Mouse (Mus musculus): Measurements from ENCODE around the gene Hoxc8. TPM values are rescaled to one million over a fixed set of nuclear protein-coding genes. Genes with fewer than 3 reads are reported as not detected.

Hoxc8 gene
- total and polyA plus RNA-seq, 3 experiments, result 0.31 to 1.7 TPM; not detected in 1

- TF ChIP-seq GABPA (IDR thresholded peaks at IDR 0.05; ENCODE audit: low read depth, low read length), result no peak
- no peak for TF ChIP-seq ELF1 (IDR thresholded peaks at IDR 0.05; ENCODE audit: low read depth, low read length)
- TF ChIP-seq SIN3A (IDR thresholded peaks at IDR 0.05; ENCODE audit: low read length), result no peak
- Histone ChIP-seq H3K36me3 (ENCODE audit: control insufficient read depth in 1 of 2, insufficient read depth in 2 of 2, low read length in 2 of 2) (peaks cover 0 to 6% of the 10 kb centered on the region in 2 experiments; a peak in 2 of 4 replicates), H3K4me1 (ENCODE audit: control insufficient read depth in 1 of 2, insufficient read depth in 2 of 2, low read length in 2 of 2) (peaks cover 2 to 10% of the 10 kb centered on the region in 2 experiments; a peak in 3 of 4 replicates), H3K27me3 (ENCODE audit: control insufficient read depth in 1 of 2, insufficient read depth in 2 of 2, low read length in 2 of 2) (peaks cover 24 to 39% of the 10 kb centered on the region in 2 experiments), H3K27ac (ENCODE audit: control insufficient read depth, low read depth, low read length) (no peak overlapping the region), H3K4me3 (ENCODE audit: control insufficient read depth in 1 of 2, insufficient read depth in 1 of 2, low read depth in 2 of 2, low read length in 2 of 2) (no peak overlapping the region), H3K9ac (ENCODE audit: control insufficient read depth, low read depth, low read length, poor library complexity, severe bottlenecking) (no peak overlapping the region), H3K79me2 (ENCODE audit: control insufficient read depth, insufficient read depth, low read length, poor library complexity) (peaks cover 21% of the 10 kb centered on the region), H3K9me3 (replicated peaks; ENCODE audit: insufficient read depth, low read length) (no peaks in the 10 kb centered on the region)
- no peak for DNase-seq (ENCODE audit: low read depth, low spot score)
These were observed 26.5 kb upstream of the Hoxc8 start for GRCm38 (mm10) chr15:102963671-102964640.

- peaks cover 0 to 14% of the 10 kb centered on the region in 2 experiments; a peak in 2 of 4 replicates for H3K36me3 ChIP-seq (ENCODE audit: control insufficient read depth in 1 of 2, insufficient read depth in 2 of 2, low read length in 2 of 2)
- TF ChIP-seq MYB (IDR thresholded peaks at IDR 0.05; ENCODE audit: low read depth, low read length) (no peak), MEF2A (IDR thresholded peaks at IDR 0.05; ENCODE audit: extremely low read depth, insufficient replicate concordance, low read depth, low read length, poor library complexity, severe bottlenecking) (no peak), TAL1 (IDR thresholded peaks at IDR 0.05; ENCODE audit: low read length) (no peak), POLR2AphosphoS2 (IDR thresholded peaks at IDR 0.05; ENCODE audit: low read length) (no peak), TCF12 (IDR thresholded peaks at IDR 0.05; ENCODE audit: low read depth, low read length) (no peak), RCOR1 (IDR thresholded peaks at IDR 0.05; ENCODE audit: low read depth, low read length) (no peak), USF2 (IDR thresholded peaks at IDR 0.05; ENCODE audit: borderline replicate concordance in 1 of 2, insufficient read depth in 1 of 2, low read depth in 1 of 2, low read length in 2 of 2) (no peak)
- H3K9ac ChIP-seq (ENCODE audit: control insufficient read depth, low read depth, low read length, poor library complexity, severe bottlenecking), result peak overlapping the region; percentile 80
- no peaks in the 10 kb centered on the region for H3K9me3 ChIP-seq (replicated peaks; ENCODE audit: insufficient read depth, low read length)
- peaks cover 17 to 27% of the 10 kb centered on the region in 2 experiments for H3K27me3 ChIP-seq (ENCODE audit: control insufficient read depth in 1 of 2, insufficient read depth in 2 of 2, low read length in 2 of 2)
- H3K4me3 ChIP-seq (ENCODE audit: control insufficient read depth in 1 of 2, insufficient read depth in 1 of 2, low read depth in 2 of 2, low read length in 2 of 2), result peak overlapping the region; percentile 61 to 68
- no peak for DNase-seq (ENCODE audit: low read depth, low spot score)
- H3K4me1 ChIP-seq (ENCODE audit: control insufficient read depth in 1 of 2, insufficient read depth in 2 of 2, low read length in 2 of 2), result peaks cover 10 to 16% of the 10 kb centered on the region in 2 experiments
- no peak overlapping the region for H3K27ac ChIP-seq (ENCODE audit: control insufficient read depth, low read depth, low read length)
- peaks cover 28% of the 10 kb centered on the region for H3K79me2 ChIP-seq (ENCODE audit: control insufficient read depth, insufficient read depth, low read length, poor library complexity)
These were observed 25.2 kb upstream of the Hoxc8 start for GRCm38 (mm10) chr15:102965003-102965891.
